Mouse (Mus musculus): ENCODE measurements around the gene Apip.
A peak's percentile ranks its signal among the peaks of the same experiment; 100 is the strongest.

The Apip gene

GRCm38 (mm10) chr2:103089521-103089920, 16.0 kb downstream of the Apip start:
- no peak for ATAC-seq (ENCODE audit: low TSS enrichment)

GRCm38 (mm10) chr2:103102595-103102994, 29.1 kb downstream of the Apip start:
- ATAC-seq (ENCODE audit: low TSS enrichment) = no peak

- no peak for ATAC-seq (ENCODE audit: low TSS enrichment)
These were observed 32.7 kb downstream of the Apip start for GRCm38 (mm10) chr2:103106172-103106571.

GRCm38 (mm10) chr2:103111669-103112068, 38.2 kb downstream of the Apip start:
- ATAC-seq (ENCODE audit: low TSS enrichment) = no peak

- no peak for ATAC-seq (ENCODE audit: low TSS enrichment)
These were observed 43.7 kb downstream of the Apip start for GRCm38 (mm10) chr2:103117212-103117611.

- no peak for ATAC-seq (ENCODE audit: low TSS enrichment)
These were observed 45.1 kb downstream of the Apip start for GRCm38 (mm10) chr2:103118324-103119196.

GRCm38 (mm10) chr2:103119197-103119854, 45.9 kb downstream of the Apip start:
- no peak for ATAC-seq (ENCODE audit: low TSS enrichment)

- no peak for ATAC-seq (ENCODE audit: low TSS enrichment)
These were observed 56.2 kb downstream of the Apip start for GRCm38 (mm10) chr2:103129676-103130075.

- ATAC-seq (ENCODE audit: low TSS enrichment) = peak; percentile 62; the same call in 1 of the 2 replicates
These were observed 57.7 kb downstream of the Apip start for GRCm38 (mm10) chr2:103131145-103131544.

- ATAC-seq (ENCODE audit: low TSS enrichment) = no peak
These were observed 65.2 kb downstream of the Apip start for GRCm38 (mm10) chr2:103138529-103139265.

Measured in frontal cortex, adult (tissue).